Mouse (Mus musculus) v-Abl transformed pro-B cells (cell line): ENCODE data around the gene Siae.

Experiments used
- in situ Hi-C, 2 experiments: fragments of 400-800 bp; cut with MboI; formaldehyde crosslinking; loops; one replicate each; pipeline ENCODE4 v1.15.1; 2025; ENCODE audit not compliant: unreplicated experiment in 2 of 2

Gene Siae

DNA sequence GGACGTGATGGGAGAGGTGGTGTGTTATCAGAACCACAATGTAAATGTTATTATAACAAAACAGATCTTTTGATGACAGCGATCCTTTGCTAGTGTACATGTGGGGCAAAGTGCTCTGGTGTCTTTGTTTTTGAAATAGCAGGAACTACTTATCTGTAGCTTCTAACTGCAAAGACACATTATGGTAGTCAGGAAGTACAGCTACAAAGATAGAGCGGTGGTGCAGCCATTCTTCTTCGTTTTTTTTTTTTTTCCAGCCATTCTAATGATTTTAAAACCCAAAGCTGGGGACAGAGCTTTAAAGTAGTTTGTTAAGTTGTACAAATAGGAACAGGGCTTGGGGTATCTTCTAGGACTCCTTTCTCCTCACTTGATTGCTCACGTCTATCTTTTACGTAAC, 103.9 kb downstream of the Siae start:
- in situ Hi-C loops: no loop called here

- in situ Hi-C loops: no loop called here
These were observed 107.7 kb downstream of the Siae start for GRCm38 (mm10) chr9:37663210-37663609.

- in situ Hi-C loops: no loop called here
These were observed 109.1 kb downstream of the Siae start for GRCm38 (mm10) chr9:37664604-37665003.

GRCm38 (mm10) chr9:37666045-37666444, 110.5 kb downstream of the Siae start:
- in situ Hi-C loops: no loop called here

GRCm38 (mm10) chr9:37669115-37669514, 113.6 kb downstream of the Siae start, which contains the start of gene Panx3:
Gene Panx3 (minus strand): TSS chr9:37669235.
- in situ Hi-C loops: no loop called here

GRCm38 (mm10) chr9:37669678-37670077, 114.2 kb downstream of the Siae start:
- in situ Hi-C loops: no loop called here

DNA sequence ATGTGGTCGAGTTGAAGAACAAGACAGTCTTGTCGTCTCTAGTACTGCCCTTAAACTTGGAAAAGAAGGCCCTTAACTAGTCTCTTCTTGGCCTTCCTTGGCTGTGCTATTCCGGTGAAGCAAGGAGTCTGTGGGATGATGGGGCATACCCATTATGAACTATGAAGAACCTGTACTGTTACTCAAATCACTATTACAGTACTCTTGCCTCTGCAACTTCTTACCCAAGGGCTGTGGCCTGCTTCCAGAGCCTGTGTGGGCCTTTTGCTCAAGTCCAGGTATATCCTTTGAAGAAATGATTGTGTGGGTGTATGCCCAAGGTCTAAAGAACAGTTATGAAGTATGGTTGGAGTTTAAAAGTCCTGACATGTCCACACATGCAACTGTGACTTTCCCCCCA, 114.8 kb downstream of the Siae start:
- in situ Hi-C loops: no loop called here

- in situ Hi-C loops: no loop called here
These were observed 119.8 kb downstream of the Siae start for GRCm38 (mm10) chr9:37675287-37675686.

DNA sequence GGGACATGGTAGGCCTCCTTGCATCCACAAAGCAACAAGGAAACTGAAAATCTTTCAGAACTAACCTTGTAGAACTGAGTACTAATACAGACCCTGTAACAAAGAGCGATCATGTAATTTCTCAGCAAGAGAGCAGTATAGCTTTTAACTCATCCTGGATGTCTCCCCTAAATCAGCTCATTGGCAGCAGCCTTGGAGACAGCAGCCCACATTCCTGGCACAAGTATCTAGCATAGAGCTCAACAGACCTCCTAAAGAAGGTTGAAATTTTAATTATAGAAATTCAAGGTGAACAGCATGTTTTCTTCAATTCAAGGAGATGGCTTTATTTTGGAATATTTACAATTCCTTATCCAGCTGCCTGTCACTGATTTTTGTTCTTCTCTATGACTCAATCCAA, 125.6 kb downstream of the Siae start:
- in situ Hi-C loops: no loop called here

GRCm38 (mm10) chr9:37687288-37687940, 131.9 kb downstream of the Siae start:
- in situ Hi-C loops: no loop called here

DNA sequence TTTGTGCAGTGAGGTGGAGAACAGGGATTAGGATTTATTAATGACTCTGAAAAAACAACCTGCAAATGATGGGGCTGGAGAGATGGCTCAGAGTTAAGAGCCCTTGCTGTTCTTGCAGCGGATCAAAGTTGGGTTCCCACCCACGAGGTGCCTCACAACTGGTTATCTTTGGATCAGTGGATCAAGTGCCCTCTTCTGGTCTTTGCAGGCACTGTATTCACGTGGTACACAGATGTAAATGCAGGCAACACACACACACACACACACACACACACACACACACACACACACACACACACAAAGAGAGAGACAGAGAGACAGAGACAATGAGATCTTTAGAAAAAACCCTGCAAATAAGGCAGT, 132.4 kb downstream of the Siae start:
- in situ Hi-C loops: no loop called here

- in situ Hi-C loops: no loop called here
These were observed 134.6 kb downstream of the Siae start for GRCm38 (mm10) chr9:37689970-37690686.
